Mouse (Mus musculus): ENCODE measurements at regions not wholly inside any gene's neighbourhood (a gene's known extent, or its start where the extent isn't known, plus 50 kb on each side); places are given as distances from the start of the nearest gene placed in this dataset.

GRCm38 (mm10) chr4:12780254-12780653 is 608.4 kb upstream of the Fam92a start (continued):
- TF ChIP-seq MAFK (IDR thresholded peaks at IDR 0.05; ENCODE audit: insufficient replicate concordance, low read length), result no peak
- TF ChIP-seq USF2 (conservative IDR thresholded peaks at IDR 0.05; ENCODE audit: low read depth, low read length), result no peak
- TF ChIP-seq JUND (conservative IDR thresholded peaks at IDR 0.05; ENCODE audit: low read depth, low read length), result no peak
- no peak for TF ChIP-seq IRF4 (IDR thresholded peaks at IDR 0.05; ENCODE audit: low read depth, low read length)

- dilution Hi-C loops (cut with MboI; ENCODE audit: extremely low pct_ligation_motif_present, extremely low pct_unique_long_range_greater_than_20kb, low sequenced_read_pairs), result no loop called here
- in situ Hi-C loops (cut with MboI; ENCODE audit: low pct_ligation_motif_present, low pct_unique_long_range_greater_than_20kb, low sequenced_read_pairs), result no loop called here
These were observed 607.4 kb upstream of the Fam92a start for GRCm38 (mm10) chr4:12779211-12779610.

GRCm38 (mm10) chr4:12778163-12778562 is 606.3 kb upstream of the Fam92a start:
- H3K79me2 ChIP-seq (replicated peaks; ENCODE audit: control insufficient read depth, extremely low read depth, insufficient read depth, poor library complexity, severe bottlenecking), result no peaks in the 10 kb centered on the region
- no peak overlapping the region for H3K27ac ChIP-seq (ENCODE audit: insufficient read depth, low read depth)
- H3K4me1 ChIP-seq (ENCODE audit: control insufficient read depth in 1 of 2, insufficient read depth in 2 of 2), result peaks cover 21 to 73% of the 10 kb centered on the region in 2 experiments
- H3K27me3 ChIP-seq (replicated peaks), result no peaks in the 10 kb centered on the region
- H3K36me3 ChIP-seq (replicated peaks in 1 of 2; ENCODE audit: control insufficient read depth in 1 of 2, insufficient read depth in 1 of 2, low read length in 1 of 2), result no peaks in the 10 kb centered on the region
- no peaks in the 10 kb centered on the region for H3K9me3 ChIP-seq (replicated peaks; ENCODE audit: low read length)
- peak; percentile 79 for DNase-seq (ENCODE audit: extremely low read depth)
- no peak overlapping the region for H3K4me3 ChIP-seq (replicated peaks in 1 of 3; ENCODE audit: low read depth in 2 of 3, low read length in 2 of 3, poor library complexity in 1 of 3)
- no peak overlapping the region for H3K4me2 ChIP-seq (ENCODE audit: insufficient read depth, low read depth, poor library complexity, severe bottlenecking)
- dilution Hi-C loops (cut with MboI; ENCODE audit: extremely low pct_ligation_motif_present, extremely low pct_unique_long_range_greater_than_20kb, low sequenced_read_pairs), result no loop called here
- in situ Hi-C loops (cut with MboI; ENCODE audit: low pct_ligation_motif_present, low pct_unique_long_range_greater_than_20kb, low sequenced_read_pairs), result no loop called here
- H3K9ac ChIP-seq (ENCODE audit: insufficient read depth, low read depth), result no peak overlapping the region
- no peak for TF ChIP-seq ZMIZ1 (IDR thresholded peaks at IDR 0.05; ENCODE audit: low read depth, low read length)
- TF ChIP-seq CTCF (conservative IDR thresholded peaks at IDR 0.05 in 1 of 2, IDR thresholded peaks at IDR 0.05 in 1 of 2; ENCODE audit: low read depth in 2 of 2, low read length in 2 of 2), result no peak
- no peak for TF ChIP-seq SIN3A (IDR thresholded peaks at IDR 0.05; ENCODE audit: low read length)
- TF ChIP-seq RCOR1 (conservative IDR thresholded peaks at IDR 0.05; ENCODE audit: low read depth, low read length), result peak; percentile 60; the same call in 1 of the 2 replicates
- no peak; the same call in 1 of the 2 replicates for TF ChIP-seq CHD1 (IDR thresholded peaks at IDR 0.05; ENCODE audit: low read depth, low read length)
- TF ChIP-seq BHLHE40 (IDR thresholded peaks at IDR 0.05; ENCODE audit: low read depth, low read length), result peak; percentile 81
- no peak for TF ChIP-seq MXI1 (IDR thresholded peaks at IDR 0.05; ENCODE audit: low read depth, low read length)
- peak; percentile 93 for TF ChIP-seq MAFK (IDR thresholded peaks at IDR 0.05; ENCODE audit: insufficient replicate concordance, low read length)
- TF ChIP-seq SMC3 (IDR thresholded peaks at IDR 0.05; ENCODE audit: low read depth, low read length), result no peak
- TF ChIP-seq USF1 (IDR thresholded peaks at IDR 0.05; ENCODE audit: low read depth, low read length), result no peak
- peak; percentile 81 for TF ChIP-seq IRF4 (IDR thresholded peaks at IDR 0.05; ENCODE audit: low read depth, low read length)
- no peak for TF ChIP-seq HCFC1 (IDR thresholded peaks at IDR 0.05; ENCODE audit: low read depth, low read length)
- TF ChIP-seq JUN (IDR thresholded peaks at IDR 0.05; ENCODE audit: insufficient read depth, low read depth, low read length), result peak; percentile 82
- no peak for TF ChIP-seq KAT2A (IDR thresholded peaks at IDR 0.05; ENCODE audit: insufficient replicate concordance, low read length)
- TF ChIP-seq NELFE (IDR thresholded peaks at IDR 0.05; ENCODE audit: low read depth, low read length), result no peak
- no peak for TF ChIP-seq ZNF384 (IDR thresholded peaks at IDR 0.05; ENCODE audit: low read depth, low read length)
- no peak for TF ChIP-seq ZKSCAN1 (IDR thresholded peaks at IDR 0.05; ENCODE audit: borderline replicate concordance, low read depth, low read length)
- peak; percentile 75 for TF ChIP-seq JUND (conservative IDR thresholded peaks at IDR 0.05; ENCODE audit: low read depth, low read length)
- peak; percentile 91 for TF ChIP-seq ETS1 (conservative IDR thresholded peaks at IDR 0.05; ENCODE audit: low read depth, low read length)
- TF ChIP-seq ZC3H11A (IDR thresholded peaks at IDR 0.05; ENCODE audit: low read depth, low read length), result no peak
- TF ChIP-seq UBTF (IDR thresholded peaks at IDR 0.05; ENCODE audit: low read depth, low read length), result no peak
- no peak for TF ChIP-seq NRF1 (IDR thresholded peaks at IDR 0.05; ENCODE audit: low read depth, low read length)
- TF ChIP-seq CHD2 (IDR thresholded peaks at IDR 0.05; ENCODE audit: low read length), result peak; percentile 71; the same call in 1 of the 2 replicates
- no peak for TF ChIP-seq POLR2AphosphoS2 (IDR thresholded peaks at IDR 0.05; ENCODE audit: low read depth, low read length)
- peak; percentile 99 for TF ChIP-seq MEF2A (IDR thresholded peaks at IDR 0.05; ENCODE audit: borderline replicate concordance, low read depth, low read length)
- peak; percentile 97 for TF ChIP-seq EP300 (IDR thresholded peaks at IDR 0.05; ENCODE audit: low read length)
- no peak for TF ChIP-seq MAZ (IDR thresholded peaks at IDR 0.05; ENCODE audit: low read depth, low read length)
- no peak for TF ChIP-seq PAX5 (IDR thresholded peaks at IDR 0.05; ENCODE audit: low read length)
- TF ChIP-seq MAX (IDR thresholded peaks at IDR 0.05; ENCODE audit: low read length), result no peak
- no peak for TF ChIP-seq POLR2A (IDR thresholded peaks at IDR 0.05; ENCODE audit: low read depth, low read length)

More at GRCm38 (mm10) chr4:12779211-12779610, 607.4 kb upstream of the Fam92a start:
- DNase-seq (ENCODE audit: extremely low read depth), result peak; percentile 27
- Histone ChIP-seq H3K27me3 (replicated peaks) (no peaks in the 10 kb centered on the region), H3K27ac (ENCODE audit: insufficient read depth, low read depth) (no peak overlapping the region), H3K9me3 (replicated peaks; ENCODE audit: low read length) (no peaks in the 10 kb centered on the region), H3K4me3 (replicated peaks in 1 of 3; ENCODE audit: low read depth in 2 of 3, low read length in 2 of 3, poor library complexity in 1 of 3) (no peak overlapping the region), H3K9ac (ENCODE audit: insufficient read depth, low read depth) (no peak overlapping the region), H3K4me2 (ENCODE audit: insufficient read depth, low read depth, poor library complexity, severe bottlenecking) (no peak overlapping the region), H3K4me1 (ENCODE audit: control insufficient read depth in 1 of 2, insufficient read depth in 2 of 2) (peaks cover 21 to 83% of the 10 kb centered on the region in 2 experiments), H3K36me3 (replicated peaks in 1 of 2; ENCODE audit: control insufficient read depth in 1 of 2, insufficient read depth in 1 of 2, low read length in 1 of 2) (no peaks in the 10 kb centered on the region), H3K79me2 (replicated peaks; ENCODE audit: control insufficient read depth, extremely low read depth, insufficient read depth, poor library complexity, severe bottlenecking) (no peaks in the 10 kb centered on the region)
- TF ChIP-seq CTCF (conservative IDR thresholded peaks at IDR 0.05 in 1 of 2, IDR thresholded peaks at IDR 0.05 in 1 of 2; ENCODE audit: low read depth in 2 of 2, low read length in 2 of 2) (no peak), EP300 (IDR thresholded peaks at IDR 0.05; ENCODE audit: low read length) (0 out of 2 replicates have a peak, but pooled peaks have one; percentile 8)
